Mouse (Mus musculus): ENCODE measurements at regions not wholly inside any gene's neighbourhood (a gene's known extent, or its start where the extent isn't known, plus 50 kb on each side); places are given as distances from the start of the nearest gene placed in this dataset.

- ATAC-seq (ENCODE audit: extremely low read depth, insufficient number of reproducible peaks, low FRiP score, poor library complexity, severe bottlenecking) = no peak
These were observed 64.0 kb upstream of the Ipo5 start for GRCm38 (mm10) chr14:120847006-120847405.

DNA sequence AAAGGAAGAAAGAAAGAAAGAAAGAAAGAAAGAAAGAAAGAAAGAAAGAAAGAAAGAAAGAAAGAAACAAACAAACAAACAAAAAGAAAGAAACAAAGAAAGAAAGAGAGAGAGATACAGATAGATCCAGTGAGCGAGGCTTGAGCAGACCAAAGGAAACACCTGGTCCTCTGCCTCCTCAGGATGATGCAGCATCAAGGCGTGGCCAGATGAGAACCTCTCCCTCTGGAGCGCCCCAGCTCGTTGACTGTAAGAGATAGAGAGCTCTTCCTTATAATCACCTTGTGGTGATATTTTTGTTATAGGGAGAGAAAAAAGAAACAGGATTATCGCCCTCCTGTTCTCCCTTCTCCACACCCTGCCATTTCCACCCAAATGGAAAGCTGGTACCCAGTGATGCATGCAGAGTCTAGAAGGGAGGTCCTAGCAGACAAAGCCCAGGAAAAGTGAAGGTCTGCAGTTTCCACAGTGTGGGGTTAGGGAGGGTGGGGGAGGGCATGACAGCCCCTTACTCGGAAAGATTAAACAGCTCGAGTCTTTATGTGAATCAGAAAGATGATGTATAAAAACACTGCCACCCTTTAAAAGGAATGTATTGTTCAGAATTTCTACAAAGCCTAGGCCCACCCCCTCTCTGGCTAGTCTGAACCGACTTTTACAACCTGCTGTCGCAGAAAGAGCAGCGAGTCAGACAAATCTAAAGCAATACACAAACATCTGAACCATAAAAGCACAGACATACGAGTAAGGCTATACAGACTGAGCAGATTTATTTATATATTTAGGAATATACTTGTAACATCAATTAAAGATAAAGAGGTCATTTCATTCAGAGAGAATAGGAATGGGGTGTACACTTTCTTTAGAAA, 62.7 kb upstream of the Ipo5 start:
- no peak for ATAC-seq (ENCODE audit: extremely low read depth, insufficient number of reproducible peaks, low FRiP score, poor library complexity, severe bottlenecking)

- ATAC-seq (ENCODE audit: extremely low read depth, insufficient number of reproducible peaks, low FRiP score, poor library complexity, severe bottlenecking) = no peak
These were observed 61.9 kb upstream of the Ipo5 start for GRCm38 (mm10) chr14:120849159-120849558.

DNA sequence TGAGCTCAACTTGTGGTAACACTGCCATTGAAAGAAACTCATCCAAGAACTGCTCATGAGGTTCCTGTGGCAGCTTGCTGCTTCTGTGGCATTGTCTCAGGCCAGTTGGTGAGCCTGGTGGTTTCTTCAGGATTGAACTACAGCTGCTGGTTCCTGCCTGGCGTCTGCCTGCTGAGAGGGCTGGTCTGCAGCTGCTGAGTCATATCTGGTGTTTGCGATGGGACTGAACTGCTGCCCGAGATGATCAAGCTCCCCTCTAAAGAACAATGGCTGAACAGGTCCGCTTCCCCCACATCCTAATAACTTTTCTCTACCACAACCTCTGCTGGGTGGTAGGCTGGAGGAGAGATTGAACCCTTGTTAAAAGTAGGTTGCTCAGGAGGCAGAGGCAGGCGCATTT, 57.4 kb upstream of the Ipo5 start:
- ATAC-seq (ENCODE audit: extremely low read depth, insufficient number of reproducible peaks, low FRiP score, poor library complexity, severe bottlenecking) = no peak

DNA sequence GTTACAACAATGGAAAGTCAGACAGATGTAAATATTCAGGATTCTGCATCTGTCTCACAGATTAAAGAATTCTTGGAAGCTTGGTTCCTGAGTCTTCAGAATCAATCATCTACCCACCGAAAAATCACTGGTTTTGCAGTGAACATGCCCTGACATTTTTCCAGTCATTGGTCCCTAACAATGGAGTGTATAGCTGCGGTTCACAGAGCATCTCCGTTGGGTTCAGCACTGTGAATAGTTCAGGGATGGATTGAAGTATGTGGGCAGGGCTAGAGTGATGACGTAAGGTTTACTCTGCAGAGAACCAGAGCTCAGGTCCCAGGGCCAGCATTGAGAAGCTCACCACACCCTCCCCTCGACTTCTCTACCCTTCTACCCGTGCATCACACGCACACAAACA, 56.5 kb upstream of the Ipo5 start:
- ATAC-seq (ENCODE audit: extremely low read depth, insufficient number of reproducible peaks, low FRiP score, poor library complexity, severe bottlenecking) = no peak

GRCm38 (mm10) chr14:120855181-120855580, 55.8 kb upstream of the Ipo5 start:
- ATAC-seq (ENCODE audit: extremely low read depth, insufficient number of reproducible peaks, low FRiP score, poor library complexity, severe bottlenecking) = no peak

Data from neutrophil, adult 5-6 weeks (primary cell).